9 mouse cellular contexts compared by ENCODE assay signal in the genomic region with DNA sequence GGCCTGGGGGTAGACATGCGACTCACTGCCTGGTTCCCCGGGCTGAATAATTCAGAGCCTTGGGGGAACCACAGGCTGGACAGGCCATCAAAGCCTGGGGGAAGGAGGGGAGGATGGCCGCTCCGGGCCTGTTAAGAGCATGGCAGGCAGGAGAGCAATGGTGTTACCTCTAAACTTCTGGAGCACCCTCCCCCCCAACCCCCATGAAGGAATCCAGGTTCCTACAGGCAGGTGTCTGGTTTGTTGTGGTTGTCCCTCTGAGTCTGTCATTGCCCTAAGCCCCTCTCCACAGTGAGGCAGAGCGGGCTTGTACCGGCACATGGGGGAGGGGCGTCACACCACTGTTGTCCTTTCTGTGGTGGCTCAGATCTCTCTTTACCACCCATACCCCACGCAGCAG.
DNase-seq lines count a peak whose midpoint lies in the region; ATAC-seq and TF ChIP-seq lines count a peak whose summit lies in the region.
"Had no signal": no experiment of that assay in that cellular context is flagged by ENCODE, and none has a peak within 500 bp of the region (broad histone marks: within the 10 kb centered on the region; RNA-seq: fewer than 3 reads in every experiment).

No protein-coding gene starts in this region.

- no peak for ATAC-seq in intestine, embryonic 16.5 days
- ATAC-seq in neural tube, embryonic 13.5 days (ENCODE audit: low read depth), result peak; percentile 38; the same call in 1 of the 2 replicates
- ATAC-seq: inflammation-experienced regulatory T-cells, adult 6 months had no signal

- no peak overlapping the region for H3K9ac ChIP-seq in intestine, embryonic 16.5 days (ENCODE audit: low read depth, low read length)
- H3K9ac ChIP-seq in neural tube, embryonic 13.5 days, result peak overlapping the region; percentile 52; the same call in 1 of the 2 replicates

- intact Hi-C loops in gastrocnemius, adult 2 months (cut with DNase I), result no loop called here

- DNase-seq in layer of hippocampus, adult 2 months (ENCODE audit: low spot score in 2 of 2), result no peak
- DNase-seq in layer of hippocampus, postnatal 36 days, result no peak
- no peak for DNase-seq in gastrocnemius, adult 2 months
- DNase-seq in B cell, adult 2 months, result no peak
- no peak for DNase-seq in testis, postnatal 14 days (ENCODE audit: low spot score)

- TF ChIP-seq CTCF in layer of hippocampus, adult 2 months (conservative IDR thresholded peaks at IDR 0.05), result no peak
- TF ChIP-seq CTCF in embryonic fibroblast, embryonic 13.5 days (IDR thresholded peaks at IDR 0.05; ENCODE audit: borderline replicate concordance, insufficient read depth, low read length), result no peak
- no peak for TF ChIP-seq CTCF in gastrocnemius, adult 2 months (IDR thresholded peaks at IDR 0.05)

- H3K4me2 ChIP-seq in intestine, embryonic 16.5 days (ENCODE audit: low read depth, low read length), result peak overlapping the region; percentile 32; the same call in 1 of the 2 replicates
- H3K4me2 ChIP-seq in neural tube, embryonic 13.5 days, result peak overlapping the region; percentile 42

- H3K27me3 ChIP-seq in intestine, embryonic 16.5 days (replicated peaks; ENCODE audit: control insufficient read depth, insufficient read depth, low read length), result no peaks in the 10 kb centered on the region
- H3K27me3 ChIP-seq in neural tube, embryonic 13.5 days, result peaks cover 29% of the 10 kb centered on the region

- peak overlapping the region; percentile 26; the same call in 1 of the 2 replicates for H3K4me3 ChIP-seq in layer of hippocampus, adult 2 months
- no peak overlapping the region for H3K4me3 ChIP-seq in embryonic fibroblast, embryonic 13.5 days (ENCODE audit: insufficient read depth, low read length)
- H3K4me3 ChIP-seq in intestine, embryonic 16.5 days (ENCODE audit: low read length), result no peak overlapping the region
- no peak overlapping the region for H3K4me3 ChIP-seq in neural tube, embryonic 13.5 days
- no peak overlapping the region for H3K4me3 ChIP-seq in gastrocnemius, adult 2 months

- H3K36me3 ChIP-seq in intestine, embryonic 16.5 days (ENCODE audit: control insufficient read depth, insufficient read depth, low read length), result no peaks in the 10 kb centered on the region
- no peaks in the 10 kb centered on the region for H3K36me3 ChIP-seq in neural tube, embryonic 13.5 days

- no peak overlapping the region for H3K27ac ChIP-seq in layer of hippocampus, adult 2 months
- peak overlapping the region; percentile 51 for H3K27ac ChIP-seq in embryonic fibroblast, embryonic 13.5 days (ENCODE audit: insufficient read depth, low read length)
- peak overlapping the region; percentile 23 for H3K27ac ChIP-seq in intestine, embryonic 16.5 days (ENCODE audit: low read length)
- H3K27ac ChIP-seq in neural tube, embryonic 13.5 days (replicated peaks), result peak overlapping the region; percentile 71
- no peak overlapping the region for H3K27ac ChIP-seq in gastrocnemius, adult 2 months

- no peaks in the 10 kb centered on the region for H3K9me3 ChIP-seq in intestine, embryonic 16.5 days (ENCODE audit: control insufficient read depth, low read length)
- H3K9me3 ChIP-seq in neural tube, embryonic 13.5 days, result no peaks in the 10 kb centered on the region

- WGBS in intestine, embryonic 16.5 days, result 21% methylated on average over 8 of the region's 8 CpGs
- WGBS in neural tube, embryonic 13.5 days, result 16% methylated on average over 8 of the region's 8 CpGs

- no peak for TF ChIP-seq POLR2A in embryonic fibroblast, embryonic 13.5 days (IDR thresholded peaks at IDR 0.05; ENCODE audit: low read depth, low read length)

- peaks cover 3% of the 10 kb centered on the region; the same call in 1 of the 2 replicates for H3K4me1 ChIP-seq in embryonic fibroblast, embryonic 13.5 days (ENCODE audit: control insufficient read depth, insufficient read depth, low read length)
- peaks cover 52% of the 10 kb centered on the region for H3K4me1 ChIP-seq in intestine, embryonic 16.5 days (ENCODE audit: control insufficient read depth, insufficient read depth, low read length)
- H3K4me1 ChIP-seq in neural tube, embryonic 13.5 days (replicated peaks), result peaks cover 35% of the 10 kb centered on the region

Comparison
In these comparisons a context has a peak if more than half of its experiments do, and no peak if none do; other contexts are left out.
1. H3K27ac ChIP-seq: peak in embryonic fibroblast, embryonic 13.5 days (single experiment), intestine, embryonic 16.5 days (single experiment) and neural tube, embryonic 13.5 days (single experiment); none in layer of hippocampus, adult 2 months (single experiment) and gastrocnemius, adult 2 months (single experiment).